Mouse (Mus musculus): ENCODE measurements around the gene Abhd8. TPM values are rescaled to one million over a fixed set of nuclear protein-coding genes. Genes with fewer than 3 reads are reported as not detected.

Abhd8 gene
- total RNA-seq, 1 experiment = 12.2 TPM

- in situ Hi-C loops (cut with MboI; ENCODE audit: low sequenced_read_pairs in 2 of 2, unreplicated experiment in 2 of 2) = no loop called here
- H3K9me3 ChIP-seq (ENCODE audit: control insufficient read depth, insufficient read depth, low read depth, low read length) = no peaks in the 10 kb centered on the region
- H3K36me3 ChIP-seq (ENCODE audit: control insufficient read depth, insufficient read depth, low read length, poor library complexity, severe bottlenecking) = no peaks in the 10 kb centered on the region; the same call in 1 of the 2 replicates
- H3K27ac ChIP-seq (ENCODE audit: insufficient read depth, low read depth, low read length, poor library complexity, severe bottlenecking) = no peak overlapping the region
- no peak for DNase-seq (ENCODE audit: low read depth, low spot score)
- H3K9ac ChIP-seq (ENCODE audit: insufficient read depth, low read depth, low read length, poor library complexity, severe bottlenecking) = no peak overlapping the region
- H3K4me1 ChIP-seq (ENCODE audit: control insufficient read depth in 2 of 2, insufficient read depth in 2 of 2, low read length in 2 of 2, poor library complexity in 1 of 2) = peaks cover 4 to 6% of the 10 kb centered on the region in 2 experiments; a peak in 1 of 4 replicates
- H3K4me3 ChIP-seq (ENCODE audit: insufficient read depth in 1 of 2, low read depth in 1 of 2, low read length in 2 of 2, poor library complexity in 1 of 2, severe bottlenecking in 1 of 2) = no peak overlapping the region
- TF ChIP-seq MAFK (IDR thresholded peaks at IDR 0.05; ENCODE audit: insufficient read depth, low read depth, low read length) = no peak
- TF ChIP-seq HCFC1 (IDR thresholded peaks at IDR 0.05; ENCODE audit: borderline replicate concordance, insufficient read depth, low read length) = no peak
- TF ChIP-seq CHD2 (IDR thresholded peaks at IDR 0.05; ENCODE audit: low read depth, low read length) = no peak
- no peak for TF ChIP-seq ZC3H11A (IDR thresholded peaks at IDR 0.05; ENCODE audit: borderline replicate concordance, low read depth, low read length)
- TF ChIP-seq ZNF384 (IDR thresholded peaks at IDR 0.05; ENCODE audit: low read depth, low read length) = no peak
Measured at GRCm38 (mm10) chr8:71505979-71506378, 42.5 kb upstream of the Abhd8 start.

- no peak for DNase-seq (ENCODE audit: low read depth, low spot score)
- Histone ChIP-seq H3K9me3 (ENCODE audit: control insufficient read depth, insufficient read depth, low read depth, low read length) (no peaks in the 10 kb centered on the region), H3K4me3 (ENCODE audit: insufficient read depth in 1 of 2, low read depth in 1 of 2, low read length in 2 of 2, poor library complexity in 1 of 2, severe bottlenecking in 1 of 2) (no peak overlapping the region), H3K27ac (ENCODE audit: insufficient read depth, low read depth, low read length, poor library complexity, severe bottlenecking) (no peak overlapping the region), H3K4me1 (ENCODE audit: control insufficient read depth in 2 of 2, insufficient read depth in 2 of 2, low read length in 2 of 2, poor library complexity in 1 of 2) (peaks cover 4 to 6% of the 10 kb centered on the region in 2 experiments; a peak in 2 of 4 replicates), H3K36me3 (ENCODE audit: control insufficient read depth, insufficient read depth, low read length, poor library complexity, severe bottlenecking) (no peaks in the 10 kb centered on the region; the same call in 1 of the 2 replicates), H3K9ac (ENCODE audit: insufficient read depth, low read depth, low read length, poor library complexity, severe bottlenecking) (no peak overlapping the region)
- TF ChIP-seq ZNF384 (IDR thresholded peaks at IDR 0.05; ENCODE audit: low read depth, low read length) = no peak
- TF ChIP-seq CHD2 (IDR thresholded peaks at IDR 0.05; ENCODE audit: low read depth, low read length) = no peak
- no peak for TF ChIP-seq HCFC1 (IDR thresholded peaks at IDR 0.05; ENCODE audit: borderline replicate concordance, insufficient read depth, low read length)
- no peak for TF ChIP-seq ZC3H11A (IDR thresholded peaks at IDR 0.05; ENCODE audit: borderline replicate concordance, low read depth, low read length)
- TF ChIP-seq MAFK (IDR thresholded peaks at IDR 0.05; ENCODE audit: insufficient read depth, low read depth, low read length) = no peak
- in situ Hi-C loops (cut with MboI; ENCODE audit: low sequenced_read_pairs in 2 of 2, unreplicated experiment in 2 of 2) = no loop called here
Measured at GRCm38 (mm10) chr8:71505326-71505725, 41.9 kb upstream of the Abhd8 start.

GRCm38 (mm10) chr8:71504349-71504748 is 40.9 kb upstream of the Abhd8 start:
- DNase-seq (ENCODE audit: low read depth, low spot score) = no peak
- H3K4me3 ChIP-seq (ENCODE audit: insufficient read depth in 1 of 2, low read depth in 1 of 2, low read length in 2 of 2, poor library complexity in 1 of 2, severe bottlenecking in 1 of 2) = no peak overlapping the region
- no peak overlapping the region for H3K9ac ChIP-seq (ENCODE audit: insufficient read depth, low read depth, low read length, poor library complexity, severe bottlenecking)
- peaks cover 4 to 11% of the 10 kb centered on the region in 2 experiments; a peak in 2 of 4 replicates for H3K4me1 ChIP-seq (ENCODE audit: control insufficient read depth in 2 of 2, insufficient read depth in 2 of 2, low read length in 2 of 2, poor library complexity in 1 of 2)
- H3K36me3 ChIP-seq (ENCODE audit: control insufficient read depth, insufficient read depth, low read length, poor library complexity, severe bottlenecking) = no peaks in the 10 kb centered on the region; the same call in 1 of the 2 replicates
- H3K9me3 ChIP-seq (ENCODE audit: control insufficient read depth, insufficient read depth, low read depth, low read length) = no peaks in the 10 kb centered on the region
- TF ChIP-seq HCFC1 (IDR thresholded peaks at IDR 0.05; ENCODE audit: borderline replicate concordance, insufficient read depth, low read length) (no peak), CHD2 (IDR thresholded peaks at IDR 0.05; ENCODE audit: low read depth, low read length) (no peak), ZNF384 (IDR thresholded peaks at IDR 0.05; ENCODE audit: low read depth, low read length) (no peak), MAFK (IDR thresholded peaks at IDR 0.05; ENCODE audit: insufficient read depth, low read depth, low read length) (no peak), ZC3H11A (IDR thresholded peaks at IDR 0.05; ENCODE audit: borderline replicate concordance, low read depth, low read length) (no peak)
- no peak overlapping the region for H3K27ac ChIP-seq (ENCODE audit: insufficient read depth, low read depth, low read length, poor library complexity, severe bottlenecking)
- in situ Hi-C loops (cut with MboI; ENCODE audit: low sequenced_read_pairs in 2 of 2, unreplicated experiment in 2 of 2) = no loop called here

GRCm38 (mm10) chr8:71498816-71499690 is 35.6 kb upstream of the Abhd8 start:
- Histone ChIP-seq H3K9me3 (ENCODE audit: control insufficient read depth, insufficient read depth, low read depth, low read length) (no peaks in the 10 kb centered on the region), H3K27ac (ENCODE audit: insufficient read depth, low read depth, low read length, poor library complexity, severe bottlenecking) (peak overlapping the region; percentile 88), H3K4me3 (ENCODE audit: insufficient read depth in 1 of 2, low read depth in 1 of 2, low read length in 2 of 2, poor library complexity in 1 of 2, severe bottlenecking in 1 of 2) (0 out of 4 replicates have a peak overlapping the region, but pooled peaks of 1 of the 2 experiments have one; percentile 19), H3K4me1 (ENCODE audit: control insufficient read depth in 2 of 2, insufficient read depth in 2 of 2, low read length in 2 of 2, poor library complexity in 1 of 2) (peaks cover 2 to 32% of the 10 kb centered on the region in 2 experiments; a peak in 2 of 4 replicates), H3K36me3 (ENCODE audit: control insufficient read depth, insufficient read depth, low read length, poor library complexity, severe bottlenecking) (peaks cover 3% of the 10 kb centered on the region; the same call in 1 of the 2 replicates), H3K9ac (ENCODE audit: insufficient read depth, low read depth, low read length, poor library complexity, severe bottlenecking) (peak overlapping the region; percentile 49; the same call in 1 of the 2 replicates)
- DNase-seq (ENCODE audit: low read depth, low spot score) = no peak
- TF ChIP-seq CHD2 (IDR thresholded peaks at IDR 0.05; ENCODE audit: low read depth, low read length) (no peak), HCFC1 (IDR thresholded peaks at IDR 0.05; ENCODE audit: borderline replicate concordance, insufficient read depth, low read length) (no peak), MAFK (IDR thresholded peaks at IDR 0.05; ENCODE audit: insufficient read depth, low read depth, low read length) (no peak), ZNF384 (IDR thresholded peaks at IDR 0.05; ENCODE audit: low read depth, low read length) (no peak)
- in situ Hi-C loops (cut with MboI; ENCODE audit: low sequenced_read_pairs in 2 of 2, unreplicated experiment in 2 of 2) = no loop called here
